Mouse (Mus musculus): ENCODE data around the gene Cchcr1. TPM values are rescaled to one million over a fixed set of nuclear protein-coding genes. Genes with fewer than 3 reads are reported as not detected.

Cchcr1 gene
- total and polyA plus RNA-seq, 3 experiments = 12.5 to 18.7 (median 13.3) TPM

DNA sequence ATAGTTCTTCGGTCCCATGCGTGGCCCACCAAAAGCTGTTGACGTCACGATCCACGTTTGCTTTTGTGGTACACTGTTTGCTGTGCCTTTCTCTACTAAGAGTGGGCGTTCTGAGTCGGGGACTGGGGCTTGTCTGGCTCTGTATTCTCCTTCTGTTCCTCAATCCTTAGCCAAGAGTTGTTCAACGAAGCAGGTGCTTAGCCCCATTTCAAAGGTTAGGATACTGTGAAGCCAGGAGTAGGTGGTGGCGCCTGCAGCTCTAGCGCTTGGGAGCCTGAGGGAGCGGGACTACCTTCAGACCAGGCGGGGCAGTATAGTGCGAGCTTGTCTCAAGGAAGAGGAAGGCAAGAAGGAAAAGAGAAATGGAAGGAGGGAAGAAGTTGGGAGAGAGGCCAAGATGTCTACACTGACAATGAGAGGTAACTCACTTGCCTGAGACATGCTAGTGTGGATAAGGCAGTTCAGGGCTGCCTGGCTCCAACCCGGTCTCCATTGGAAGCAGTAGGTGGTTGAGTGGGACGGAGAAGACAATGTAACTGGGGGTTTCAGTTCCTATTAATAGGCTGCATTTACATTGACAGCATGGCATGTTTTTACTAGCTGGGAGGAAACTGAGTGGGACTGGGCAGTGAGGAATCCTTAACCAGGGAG is 26.0 kb downstream of the Cchcr1 start:
- Histone ChIP-seq H3K27me3 (ENCODE audit: insufficient read depth, low read length) (peaks cover 6% of the 10 kb centered on the region), H3K4me1 (ENCODE audit: insufficient read depth, low read depth, low read length) (no peaks in the 10 kb centered on the region), H3K36me3 (replicated peaks) (no peaks in the 10 kb centered on the region), H3K9me3 (replicated peaks) (no peaks in the 10 kb centered on the region), H3K4me3 (ENCODE audit: low read depth, low read length) (no peak overlapping the region)
- no peak for TF ChIP-seq POLR2AphosphoS5 (IDR thresholded peaks at IDR 0.05; ENCODE audit: insufficient replicate concordance, low read depth, low read length)
- TF ChIP-seq GATA2 (IDR thresholded peaks at IDR 0.05; ENCODE audit: borderline replicate concordance, low read depth, low read length) = no peak
- TF ChIP-seq TAL1 (conservative IDR thresholded peaks at IDR 0.05; ENCODE audit: low read depth, low read length) = no peak
- no peak for TF ChIP-seq CTCF (IDR thresholded peaks at IDR 0.05; ENCODE audit: low read depth, low read length)
- TF ChIP-seq GATA1 (IDR thresholded peaks at IDR 0.05; ENCODE audit: borderline replicate concordance, low read length) = no peak
- ATAC-seq (ENCODE audit: extremely low read depth, insufficient number of reproducible peaks, low FRiP score, poor library complexity, severe bottlenecking) (no peak), DNase-seq (ENCODE audit: low spot score) (no peak)

DNA sequence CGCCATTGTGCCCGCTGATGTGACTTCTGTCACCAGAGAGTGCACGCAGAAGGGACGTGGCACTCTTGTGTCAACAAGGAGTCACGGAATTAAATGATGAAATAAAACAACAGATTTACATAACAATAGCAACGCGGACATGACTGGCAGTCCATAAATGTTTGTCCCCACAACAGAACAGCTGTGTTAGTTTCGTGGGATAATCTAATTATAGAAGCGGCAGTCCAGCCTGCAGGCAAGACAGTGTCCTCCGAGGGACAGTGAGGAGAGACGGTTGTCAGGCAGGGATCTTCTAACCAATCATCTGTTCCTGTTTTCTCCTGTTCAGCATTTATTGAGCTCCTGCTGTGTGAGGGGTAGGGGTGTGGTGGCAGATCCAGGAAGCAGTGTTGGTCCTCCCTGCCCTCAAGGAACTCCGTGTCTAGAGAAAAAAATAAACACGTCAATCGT is 26.5 kb downstream of the Cchcr1 start:
- no peaks in the 10 kb centered on the region for H3K4me1 ChIP-seq (ENCODE audit: insufficient read depth, low read depth, low read length)
- no peak for TF ChIP-seq GATA1 (IDR thresholded peaks at IDR 0.05; ENCODE audit: borderline replicate concordance, low read length)
- no peak for TF ChIP-seq GATA2 (IDR thresholded peaks at IDR 0.05; ENCODE audit: borderline replicate concordance, low read depth, low read length)
- TF ChIP-seq POLR2AphosphoS5 (IDR thresholded peaks at IDR 0.05; ENCODE audit: insufficient replicate concordance, low read depth, low read length) = no peak
- TF ChIP-seq CTCF (IDR thresholded peaks at IDR 0.05; ENCODE audit: low read depth, low read length) = no peak
- TF ChIP-seq TAL1 (conservative IDR thresholded peaks at IDR 0.05; ENCODE audit: low read depth, low read length) = no peak
- ATAC-seq (ENCODE audit: extremely low read depth, insufficient number of reproducible peaks, low FRiP score, poor library complexity, severe bottlenecking) (no peak), DNase-seq (ENCODE audit: low spot score) (no peak)
- H3K9me3 ChIP-seq (replicated peaks) = no peaks in the 10 kb centered on the region
- H3K4me3 ChIP-seq (ENCODE audit: low read depth, low read length) = no peak overlapping the region
- H3K36me3 ChIP-seq (replicated peaks) = no peaks in the 10 kb centered on the region
- peaks cover 6% of the 10 kb centered on the region for H3K27me3 ChIP-seq (ENCODE audit: insufficient read depth, low read length)

DNA sequence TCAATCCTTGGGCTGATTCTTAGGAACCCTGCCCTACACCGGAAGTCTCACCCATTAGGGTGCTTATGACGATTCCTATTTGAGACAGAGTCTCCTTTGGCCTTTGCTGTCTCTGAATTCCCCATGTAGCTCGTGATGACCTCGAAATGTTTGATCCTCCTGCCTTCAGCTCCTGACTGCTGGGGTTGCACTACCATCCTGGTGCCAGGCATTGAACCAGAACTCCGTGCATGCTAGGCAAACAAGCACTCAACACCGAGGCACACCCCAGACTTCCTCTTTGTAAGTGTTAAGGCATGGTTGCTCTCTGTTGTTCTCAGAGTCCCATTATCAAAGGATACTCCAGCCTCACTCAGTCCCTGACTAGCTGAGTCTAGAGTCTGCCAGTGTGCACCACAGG is 27.1 kb downstream of the Cchcr1 start:
- Histone ChIP-seq H3K9me3 (replicated peaks) (no peaks in the 10 kb centered on the region), H3K4me1 (ENCODE audit: insufficient read depth, low read depth, low read length) (no peaks in the 10 kb centered on the region), H3K36me3 (replicated peaks) (no peaks in the 10 kb centered on the region), H3K27me3 (ENCODE audit: insufficient read depth, low read length) (peaks cover 6% of the 10 kb centered on the region), H3K4me3 (ENCODE audit: low read depth, low read length) (no peak overlapping the region)
- DNase-seq (ENCODE audit: low spot score) (no peak), ATAC-seq (ENCODE audit: extremely low read depth, insufficient number of reproducible peaks, low FRiP score, poor library complexity, severe bottlenecking) (no peak)
- no peak for TF ChIP-seq TAL1 (conservative IDR thresholded peaks at IDR 0.05; ENCODE audit: low read depth, low read length)
- TF ChIP-seq POLR2AphosphoS5 (IDR thresholded peaks at IDR 0.05; ENCODE audit: insufficient replicate concordance, low read depth, low read length) = no peak
- TF ChIP-seq GATA2 (IDR thresholded peaks at IDR 0.05; ENCODE audit: borderline replicate concordance, low read depth, low read length) = no peak
- TF ChIP-seq GATA1 (IDR thresholded peaks at IDR 0.05; ENCODE audit: borderline replicate concordance, low read length) = no peak
- TF ChIP-seq CTCF (IDR thresholded peaks at IDR 0.05; ENCODE audit: low read depth, low read length) = no peak

DNA sequence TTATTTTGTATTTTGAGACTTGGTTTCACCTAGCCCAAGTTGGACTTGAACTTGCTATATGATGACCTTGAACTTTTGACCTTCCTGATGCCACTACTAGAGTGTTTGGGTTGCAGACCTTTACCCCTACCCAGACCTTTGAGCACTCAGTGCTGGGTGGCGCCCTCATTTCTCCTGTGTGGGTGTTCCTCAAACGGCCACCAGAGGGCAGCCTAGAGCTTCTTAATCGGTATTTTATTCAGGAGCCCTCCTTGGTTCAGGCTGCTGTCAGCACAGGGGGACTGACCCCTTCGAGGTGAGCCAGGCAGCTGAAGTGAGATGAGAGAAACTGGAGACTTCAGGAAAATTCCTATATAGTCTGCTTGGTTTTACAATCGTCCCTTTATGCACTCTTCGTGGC is 27.8 kb downstream of the Cchcr1 start:
- H3K9me3 ChIP-seq (replicated peaks) = no peaks in the 10 kb centered on the region
- H3K4me1 ChIP-seq (ENCODE audit: insufficient read depth, low read depth, low read length) = no peaks in the 10 kb centered on the region
- TF ChIP-seq TAL1 (conservative IDR thresholded peaks at IDR 0.05; ENCODE audit: low read depth, low read length) (no peak), GATA2 (IDR thresholded peaks at IDR 0.05; ENCODE audit: borderline replicate concordance, low read depth, low read length) (no peak), CTCF (IDR thresholded peaks at IDR 0.05; ENCODE audit: low read depth, low read length) (peak; percentile 63)
- DNase-seq (ENCODE audit: low spot score) (peak; percentile 31), ATAC-seq (ENCODE audit: extremely low read depth, insufficient number of reproducible peaks, low FRiP score, poor library complexity, severe bottlenecking) (no peak)
- no peak overlapping the region for H3K4me3 ChIP-seq (ENCODE audit: low read depth, low read length)
- no peaks in the 10 kb centered on the region for H3K36me3 ChIP-seq (replicated peaks)
- peaks cover 1% of the 10 kb centered on the region; the same call in 1 of the 2 replicates for H3K27me3 ChIP-seq (ENCODE audit: insufficient read depth, low read length)

DNA sequence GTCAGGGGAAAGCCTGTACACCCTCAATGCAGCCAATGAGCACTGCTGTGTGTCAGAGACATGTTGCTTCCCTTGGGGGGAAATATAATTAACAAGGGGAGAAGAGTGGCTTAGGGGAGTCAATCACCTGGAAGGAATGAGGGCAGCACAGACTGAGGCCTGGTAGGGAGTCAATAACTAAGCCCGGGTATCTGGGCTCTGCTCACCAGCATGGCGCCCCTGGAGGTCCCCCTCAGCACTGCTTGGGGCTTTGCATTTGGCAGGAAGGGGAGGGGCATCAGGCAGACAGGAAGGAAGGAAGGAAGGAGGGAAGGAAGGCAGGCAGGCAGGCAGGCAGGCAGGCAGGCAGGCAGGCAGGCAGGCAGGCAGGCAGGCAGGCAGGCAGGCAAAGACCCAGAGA is 30.6 kb downstream of the Cchcr1 start:
- Histone ChIP-seq H3K36me3 (replicated peaks) (no peaks in the 10 kb centered on the region), H3K4me1 (ENCODE audit: insufficient read depth, low read depth, low read length) (no peaks in the 10 kb centered on the region), H3K27me3 (ENCODE audit: insufficient read depth, low read length) (peaks cover 6% of the 10 kb centered on the region; the same call in 1 of the 2 replicates), H3K4me3 (ENCODE audit: low read depth, low read length) (no peak overlapping the region), H3K9me3 (replicated peaks) (no peaks in the 10 kb centered on the region)
- ATAC-seq (ENCODE audit: extremely low read depth, insufficient number of reproducible peaks, low FRiP score, poor library complexity, severe bottlenecking) (no peak), DNase-seq (ENCODE audit: low spot score) (no peak)
- TF ChIP-seq GATA1 (IDR thresholded peaks at IDR 0.05; ENCODE audit: borderline replicate concordance, low read length) = no peak
- no peak for TF ChIP-seq POLR2AphosphoS5 (IDR thresholded peaks at IDR 0.05; ENCODE audit: insufficient replicate concordance, low read depth, low read length)
- no peak for TF ChIP-seq GATA2 (IDR thresholded peaks at IDR 0.05; ENCODE audit: borderline replicate concordance, low read depth, low read length)
- TF ChIP-seq TAL1 (conservative IDR thresholded peaks at IDR 0.05; ENCODE audit: low read depth, low read length) = no peak
- no peak for TF ChIP-seq CTCF (IDR thresholded peaks at IDR 0.05; ENCODE audit: low read depth, low read length)

DNA sequence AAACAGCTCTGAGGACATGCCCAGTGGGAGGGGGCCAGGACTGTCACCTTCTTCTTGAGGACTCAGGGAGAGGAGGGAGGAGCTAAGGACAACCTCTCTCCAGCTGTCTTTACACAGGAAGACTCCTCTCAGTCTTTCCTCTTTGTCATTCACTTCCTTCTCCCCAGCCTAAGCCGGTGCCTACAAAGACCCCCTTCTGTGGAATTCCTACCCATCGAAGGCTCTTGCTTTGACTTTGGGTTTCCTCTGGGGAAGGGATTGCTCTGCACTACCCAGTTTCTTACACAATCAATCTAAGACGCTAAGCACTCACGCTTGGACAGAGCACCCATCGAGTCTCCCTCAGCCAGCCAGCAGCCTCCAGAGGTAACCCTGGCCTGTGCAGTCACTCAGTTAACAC is 31.7 kb downstream of the Cchcr1 start:
- Histone ChIP-seq H3K9me3 (replicated peaks) (no peaks in the 10 kb centered on the region), H3K27me3 (ENCODE audit: insufficient read depth, low read length) (peaks cover 6% of the 10 kb centered on the region; the same call in 1 of the 2 replicates), H3K4me1 (ENCODE audit: insufficient read depth, low read depth, low read length) (no peaks in the 10 kb centered on the region), H3K4me3 (ENCODE audit: low read depth, low read length) (no peak overlapping the region), H3K36me3 (replicated peaks) (no peaks in the 10 kb centered on the region)
- no peak for ATAC-seq (ENCODE audit: extremely low read depth, insufficient number of reproducible peaks, low FRiP score, poor library complexity, severe bottlenecking)
- no peak for TF ChIP-seq TAL1 (conservative IDR thresholded peaks at IDR 0.05; ENCODE audit: low read depth, low read length)
- no peak for TF ChIP-seq GATA1 (IDR thresholded peaks at IDR 0.05; ENCODE audit: borderline replicate concordance, low read length)
- TF ChIP-seq CTCF (IDR thresholded peaks at IDR 0.05; ENCODE audit: low read depth, low read length) = no peak
- no peak for TF ChIP-seq POLR2AphosphoS5 (IDR thresholded peaks at IDR 0.05; ENCODE audit: insufficient replicate concordance, low read depth, low read length)
- TF ChIP-seq GATA2 (IDR thresholded peaks at IDR 0.05; ENCODE audit: borderline replicate concordance, low read depth, low read length) = no peak
- DNase-seq (ENCODE audit: low spot score) = no peak
